Mouse (Mus musculus) frontal cortex, postnatal 14 days (tissue): ENCODE measurements around the gene Map3k21.
A peak's percentile ranks its signal among the peaks of the same experiment; 100 is the strongest.

ENCODE experiments used
- DNase-seq, 2 experiments: peaks; one replicate each; pipeline ENCODE4 v3.0.0; 2022; ENCODE audit warnings: low spot score in 2 of 2

Map3k21 gene

DNA sequence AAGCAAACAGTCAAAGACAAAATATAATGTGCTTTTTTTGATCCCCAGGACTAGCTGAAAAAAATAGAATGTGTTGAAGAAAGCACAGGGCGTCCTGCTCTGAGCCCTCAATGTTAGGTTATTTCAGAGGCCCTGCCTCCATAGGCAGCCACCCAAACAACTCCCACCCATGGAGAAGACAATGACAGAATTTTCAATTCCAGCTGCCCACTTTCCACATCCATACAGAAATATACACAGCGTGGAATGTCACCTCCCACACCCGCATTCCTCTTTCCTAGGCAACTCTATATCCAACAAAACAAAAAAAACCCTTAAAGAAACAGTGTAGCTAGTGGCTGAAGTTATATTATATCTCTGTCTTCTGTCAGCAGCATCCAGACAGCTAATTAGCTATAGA lies 61.1 kb downstream of the Map3k21 start:
- peak; percentile 23 to 40 for DNase-seq

DNA sequence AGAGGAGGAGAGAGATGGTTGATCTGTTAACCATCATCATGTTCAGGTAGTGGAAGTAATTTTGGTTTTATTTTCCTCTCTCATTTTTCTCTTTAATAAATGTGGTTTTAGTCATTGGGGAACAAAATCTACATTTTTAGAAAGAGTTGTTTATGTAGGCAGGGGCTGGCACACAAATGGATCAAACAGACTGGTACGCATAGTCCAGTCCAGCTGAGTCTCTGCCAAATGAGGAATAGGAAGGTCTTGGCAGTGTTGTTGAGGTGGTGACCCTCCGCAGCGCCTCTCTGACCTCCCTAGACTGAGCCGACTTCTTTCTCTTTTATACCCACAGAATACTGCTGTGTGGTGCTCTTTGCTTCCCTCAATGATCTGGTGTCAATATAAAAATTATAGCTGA lies 65.7 kb downstream of the Map3k21 start:
- DNase-seq = no peak

- no peak for DNase-seq
Observed at GRCm38 (mm10) chr8:125980826-125981225, 70.6 kb downstream of the Map3k21 start.

DNA sequence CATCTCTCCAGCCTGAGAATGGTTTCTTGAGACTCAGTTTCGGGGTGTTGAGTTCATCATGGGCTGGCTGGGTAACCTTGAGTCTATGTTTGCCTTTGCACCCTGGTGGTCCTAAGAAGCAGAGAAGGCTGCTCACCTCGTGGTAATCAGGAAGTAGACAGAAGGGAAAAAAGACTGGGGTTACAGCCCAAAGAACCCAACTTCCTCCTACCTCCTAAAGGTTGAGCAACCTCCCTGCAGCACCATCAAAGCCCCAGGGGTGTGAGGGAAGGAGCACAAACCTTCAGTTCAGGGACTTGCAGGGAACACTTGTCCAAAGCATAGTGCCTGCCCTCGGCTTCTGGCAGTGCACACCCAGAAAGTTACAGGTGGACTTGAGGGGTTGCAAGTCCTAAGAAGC lies 73.3 kb downstream of the Map3k21 start:
- DNase-seq = no peak

- no peak for DNase-seq
Observed at GRCm38 (mm10) chr8:125984140-125984539, 73.9 kb downstream of the Map3k21 start.

GRCm38 (mm10) chr8:125985364-125985763 lies 75.1 kb downstream of the Map3k21 start:
- DNase-seq = no peak

DNA sequence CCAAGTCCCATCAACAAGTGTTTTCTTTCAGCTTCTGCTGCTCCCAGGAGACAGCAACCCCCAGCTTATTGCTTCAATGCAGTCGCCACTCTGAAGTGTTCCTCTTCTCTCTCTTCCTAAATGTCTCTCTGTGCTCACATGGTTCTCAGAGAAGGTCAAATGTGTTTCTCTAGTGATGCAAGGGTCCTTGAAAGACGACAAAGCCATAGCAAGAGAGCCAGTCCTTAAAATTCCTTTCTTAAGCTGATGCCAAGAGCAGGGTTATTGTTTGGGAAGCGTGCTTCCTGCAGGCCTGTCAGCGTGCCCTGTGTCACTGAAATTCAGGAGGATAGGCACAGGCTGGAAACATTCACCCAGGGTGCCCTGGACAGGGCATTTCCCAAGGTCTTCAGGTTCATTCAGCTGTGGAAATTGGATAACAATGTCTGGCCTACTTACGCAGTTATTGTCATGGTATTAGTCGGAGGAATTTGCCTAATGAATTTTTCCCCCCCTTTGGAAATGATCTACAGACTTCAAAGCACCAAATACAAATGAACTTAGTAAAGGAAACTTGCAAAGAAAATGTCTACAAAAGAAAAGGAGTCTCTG lies 76.8 kb downstream of the Map3k21 start:
- no peak for DNase-seq

DNA sequence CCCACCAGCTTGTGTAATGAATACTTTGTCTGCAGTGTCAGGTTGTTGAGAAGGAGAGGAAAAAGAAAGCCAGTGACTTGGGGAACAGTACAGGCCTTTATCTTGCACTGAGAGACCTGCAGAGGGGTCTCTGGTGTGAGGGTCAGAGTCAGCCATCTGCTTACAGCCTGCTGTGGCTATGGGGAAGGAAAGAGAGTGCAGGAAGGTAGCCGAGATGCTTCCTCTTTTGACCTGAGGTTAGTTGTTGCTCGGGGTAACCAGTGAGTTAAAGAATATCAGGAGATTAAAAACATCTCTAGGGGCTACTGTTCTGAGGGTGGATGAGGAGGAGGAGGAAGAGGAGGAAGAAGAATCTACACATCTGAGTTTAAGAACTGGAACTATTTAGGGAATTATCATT lies 77.7 kb downstream of the Map3k21 start:
- DNase-seq = no peak

DNA sequence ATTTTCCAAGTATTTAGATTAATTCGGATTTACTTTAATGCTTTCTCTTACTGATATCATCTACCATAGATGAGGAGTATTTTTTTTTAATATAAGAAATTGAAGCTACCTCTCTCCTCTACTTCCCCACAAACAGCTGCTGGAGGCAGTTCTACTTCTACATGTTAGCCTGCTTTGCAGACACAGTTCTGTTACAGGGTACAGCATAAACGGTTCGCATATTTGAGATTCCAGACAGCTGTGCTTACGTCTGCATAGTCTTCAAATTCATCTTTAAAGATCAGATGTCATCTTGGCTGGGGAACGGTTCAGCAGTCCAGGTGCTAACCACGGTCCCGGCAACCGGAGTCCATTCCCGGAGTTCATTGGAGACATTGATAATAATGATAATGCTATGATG lies 83.4 kb downstream of the Map3k21 start:
- DNase-seq = no peak

DNA sequence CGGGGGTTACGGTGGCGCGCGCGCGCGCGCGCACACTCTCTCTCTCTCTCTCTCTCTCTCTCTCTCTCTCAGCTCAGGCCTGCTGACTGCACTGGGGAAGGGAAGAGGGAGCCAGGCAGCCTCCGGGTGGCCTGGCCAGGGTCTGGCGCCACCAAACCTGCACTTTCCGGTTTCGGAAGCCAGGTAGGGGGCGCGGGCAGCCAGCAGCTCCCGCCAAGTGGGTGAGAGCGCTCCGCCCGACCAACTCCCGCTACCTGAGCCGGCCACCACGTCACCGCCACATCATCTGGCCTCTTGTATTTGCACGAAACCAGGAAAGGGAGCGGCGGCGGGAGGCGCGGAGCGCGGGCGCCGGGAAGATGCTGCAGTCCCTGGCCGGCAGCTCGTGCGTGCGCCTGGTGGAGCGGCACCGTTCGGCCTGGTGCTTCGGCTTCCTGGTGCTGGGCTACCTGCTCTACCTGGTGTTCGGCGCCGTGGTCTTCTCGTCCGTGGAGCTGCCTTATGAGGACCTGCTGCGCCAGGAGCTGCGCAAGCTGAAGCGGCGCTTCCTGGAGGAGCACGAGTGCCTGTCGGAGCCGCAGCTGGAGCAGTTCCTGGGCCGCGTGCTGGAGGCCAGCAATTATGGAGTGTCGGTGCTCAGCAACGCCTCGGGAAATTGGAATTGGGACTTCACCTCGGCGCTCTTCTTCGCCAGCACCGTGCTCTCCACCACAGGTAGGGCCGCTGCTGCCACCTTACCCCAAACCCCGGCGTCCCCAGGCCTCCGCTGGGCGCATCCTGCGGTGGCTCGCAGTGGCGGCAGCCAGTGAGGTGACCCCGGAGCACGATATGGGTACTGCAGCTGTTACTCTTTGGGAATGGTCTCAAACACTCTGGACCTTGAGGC lies 85.1 kb downstream of the Map3k21 start, which contains the start of gene Kcnk1:
Kcnk1 (plus strand) TSS at position 70 of the 886 bp plus-strand sequence.
- DNase-seq = peak; percentile 54 to 70

DNA sequence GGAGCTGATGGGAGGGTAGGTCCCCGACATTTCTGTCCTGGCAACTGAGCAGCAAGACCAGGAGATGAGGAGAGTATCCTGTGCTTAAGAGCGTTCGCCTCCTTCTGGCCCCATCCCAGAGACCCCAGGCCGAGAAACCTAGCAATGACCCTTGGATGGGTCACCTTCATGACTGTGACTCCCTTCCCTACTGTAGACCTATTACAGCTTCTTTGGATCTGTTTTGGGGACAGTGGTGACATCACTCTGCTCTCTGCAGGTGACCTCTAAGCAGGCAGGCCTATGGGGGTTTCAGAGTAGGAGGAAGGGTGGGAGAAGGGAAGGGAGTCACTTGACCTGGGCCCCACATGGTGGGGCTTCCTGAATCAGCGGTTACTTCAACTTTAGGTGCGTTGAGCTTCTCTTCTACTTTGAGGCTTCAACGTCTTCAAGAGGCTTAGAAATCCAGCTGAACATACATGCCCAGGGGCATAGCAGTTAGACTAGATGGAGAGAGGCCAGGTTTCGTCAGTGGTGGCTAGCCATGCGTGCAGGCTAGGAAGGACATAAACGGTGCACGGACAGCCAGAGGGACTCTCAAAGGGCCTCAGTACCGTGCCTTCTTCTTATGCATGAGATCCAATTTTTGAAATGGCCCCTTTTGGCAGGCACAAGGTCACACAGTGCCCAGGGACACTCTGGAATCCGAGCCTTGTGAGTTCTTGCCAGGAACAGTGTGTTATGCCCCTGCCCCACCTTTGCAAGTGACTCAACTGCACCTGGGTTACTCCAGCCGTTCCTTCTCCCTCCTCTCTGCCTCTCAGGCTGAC lies 86.0 kb downstream of the Map3k21 start:
- DNase-seq = peak; percentile 16 to 20

- no peak for DNase-seq
Observed at GRCm38 (mm10) chr8:125996980-125997379, 86.7 kb downstream of the Map3k21 start.
